Mouse (Mus musculus) limb, embryonic 10.5 days (tissue): ENCODE measurements around the gene Actg2. TPM values are rescaled to one million over a fixed set of nuclear protein-coding genes. Genes with fewer than 3 reads are reported as not detected.

Experiments
- DNase-seq: peaks from one replicate; pipeline ENCODE4 v3.0.0-alpha.2; 2017; ENCODE audit warnings: low spot score
- H3K27ac ChIP-seq: fragments of 300-500 bp; sonication (generic); 2 replicates; pipeline ENCODE4 v1.5.1; 2016; ENCODE audit warnings: mild to moderate bottlenecking
- H3K27me3 ChIP-seq: fragments of 300-500 bp; sonication (generic); 2 replicates; pipeline ENCODE4 v1.6.1; 2016; ENCODE audit warnings: low read depth, mild to moderate bottlenecking; ENCODE audit not compliant: poor library complexity, severe bottlenecking
- H3K36me3 ChIP-seq: fragments of 300-500 bp; sonication (generic); 2 replicates; pipeline ENCODE4 v1.6.1; 2016; ENCODE audit warnings: mild to moderate bottlenecking, moderate library complexity
- H3K4me1 ChIP-seq: fragments of 300-500 bp; sonication (generic); 2 replicates; pipeline ENCODE4 v1.6.1; 2016
- H3K4me3 ChIP-seq: fragments of 300-500 bp; sonication (generic); 2 replicates; pipeline ENCODE4 v1.5.1; 2016; ENCODE audit warnings: mild to moderate bottlenecking, moderate library complexity
- H3K9me3 ChIP-seq: fragments of 300-500 bp; sonication (generic); replicated peaks from 2 replicates; pipeline ENCODE4 v1.6.1; 2016; ENCODE audit warnings: mild to moderate bottlenecking
- WGBS: fragments of 180-500 bp; shearing (Covaris S2); methylation state at CpG from one replicate; pipeline ENCODE4 v1.1.7; 2016; 5-methylcytosine and 5-hydroxymethylcytosine counted together
- polyA plus RNA-seq: library from polyadenylated mRNA; unstranded; fragments of >200 nt; fragmentation: Nextera tagmentation; extraction: Ambion mirVana; gene quantifications from 2 replicates; pipeline ENCODE4 v1.2.1, GENCODE M21; 2016

Gene Actg2
- polyA plus RNA-seq, 1 experiment from 2014 or later = 1.3 TPM

DNA sequence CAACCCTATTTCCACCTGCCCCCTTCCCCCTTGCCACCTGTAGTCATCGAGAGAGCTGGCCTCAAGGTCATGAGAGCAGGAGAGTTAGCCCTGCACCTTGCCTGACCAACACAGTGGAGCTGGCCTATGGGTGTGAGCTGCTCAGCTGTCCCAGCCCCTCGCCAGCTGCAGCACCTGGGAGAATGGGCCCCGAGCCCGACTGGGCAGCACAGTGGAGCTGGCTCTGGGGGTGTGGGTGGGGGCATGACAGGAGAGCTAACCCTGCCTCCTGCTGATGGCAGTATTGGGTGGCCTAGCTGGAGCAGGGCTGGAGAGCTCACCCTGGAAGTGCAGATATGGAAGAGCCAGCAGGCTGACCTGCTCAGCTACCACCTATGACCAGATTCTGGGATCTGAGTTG lies 48.8 kb downstream of the Actg2 start:
- Histone ChIP-seq H3K4me3 (no peak overlapping the region), H3K9me3 (no peaks in the 10 kb centered on the region), H3K27me3 (no peaks in the 10 kb centered on the region), H3K36me3 (peaks cover 86% of the 10 kb centered on the region), H3K27ac (no peak overlapping the region), H3K4me1 (no peaks in the 10 kb centered on the region)
- 91% methylated on average over 4 of the region's 4 CpGs for WGBS
- no peak for DNase-seq

GRCm38 (mm10) chr6:83485854-83486253 lies 50.2 kb downstream of the Actg2 start:
- no peak overlapping the region for H3K4me3 ChIP-seq
- peaks cover 93% of the 10 kb centered on the region for H3K36me3 ChIP-seq
- H3K27me3 ChIP-seq = no peaks in the 10 kb centered on the region
- whole genome bisulfite sequencing = 82% methylated on average over 4 of the region's 4 CpGs
- no peaks in the 10 kb centered on the region for H3K9me3 ChIP-seq
- no peak for DNase-seq
- H3K27ac ChIP-seq = no peak overlapping the region
- no peaks in the 10 kb centered on the region for H3K4me1 ChIP-seq

DNA sequence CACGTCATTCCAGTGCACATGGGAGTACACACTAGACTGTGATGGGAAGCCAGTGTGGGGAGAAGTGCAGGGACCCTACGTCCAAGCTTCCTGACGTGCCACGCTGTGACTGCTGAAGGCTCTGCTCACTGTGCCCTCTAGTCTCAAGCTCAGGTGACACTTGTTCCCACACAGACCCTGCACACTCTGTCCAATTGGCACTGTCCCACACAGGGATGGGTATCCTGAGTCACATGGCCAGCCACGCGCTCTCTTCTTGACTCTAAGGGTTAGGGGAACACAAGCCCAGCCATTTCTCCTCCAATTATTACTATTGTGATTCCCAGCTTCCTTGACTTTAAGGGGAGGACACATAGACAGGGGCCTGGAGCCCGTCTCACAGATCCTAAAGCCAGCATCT lies 52.3 kb downstream of the Actg2 start:
- WGBS = 94% methylated on average over 7 of the region's 7 CpGs
- Histone ChIP-seq H3K9me3 (no peaks in the 10 kb centered on the region), H3K4me3 (no peak overlapping the region), H3K36me3 (peaks cover 95% of the 10 kb centered on the region), H3K4me1 (peaks cover 4% of the 10 kb centered on the region; the same call in 1 of the 2 replicates), H3K27me3 (no peaks in the 10 kb centered on the region), H3K27ac (no peak overlapping the region)
- DNase-seq = no peak

- no peak for DNase-seq
- WGBS = 56% methylated on average over 10 of the region's 10 CpGs
- H3K36me3 ChIP-seq = peaks cover 85% of the 10 kb centered on the region
These were observed 53.5 kb downstream of the Actg2 start for GRCm38 (mm10) chr6:83482418-83483085.

GRCm38 (mm10) chr6:83480019-83480655 lies 55.9 kb downstream of the Actg2 start:
- WGBS = 90% methylated on average over 6 of the region's 6 CpGs
- no peak overlapping the region for H3K27ac ChIP-seq
- no peak overlapping the region for H3K4me3 ChIP-seq
- H3K4me1 ChIP-seq = peaks cover 4% of the 10 kb centered on the region; the same call in 1 of the 2 replicates
- H3K27me3 ChIP-seq = no peaks in the 10 kb centered on the region
- no peaks in the 10 kb centered on the region for H3K9me3 ChIP-seq
- peaks cover 61% of the 10 kb centered on the region for H3K36me3 ChIP-seq
- no peak for DNase-seq

More at GRCm38 (mm10) chr6:83482418-83483085, 53.5 kb downstream of the Actg2 start:
- Histone ChIP-seq H3K27me3 (no peaks in the 10 kb centered on the region), H3K4me1 (peaks cover 4% of the 10 kb centered on the region; the same call in 1 of the 2 replicates), H3K27ac (no peak overlapping the region), H3K4me3 (no peak overlapping the region), H3K9me3 (no peaks in the 10 kb centered on the region)

DNA sequence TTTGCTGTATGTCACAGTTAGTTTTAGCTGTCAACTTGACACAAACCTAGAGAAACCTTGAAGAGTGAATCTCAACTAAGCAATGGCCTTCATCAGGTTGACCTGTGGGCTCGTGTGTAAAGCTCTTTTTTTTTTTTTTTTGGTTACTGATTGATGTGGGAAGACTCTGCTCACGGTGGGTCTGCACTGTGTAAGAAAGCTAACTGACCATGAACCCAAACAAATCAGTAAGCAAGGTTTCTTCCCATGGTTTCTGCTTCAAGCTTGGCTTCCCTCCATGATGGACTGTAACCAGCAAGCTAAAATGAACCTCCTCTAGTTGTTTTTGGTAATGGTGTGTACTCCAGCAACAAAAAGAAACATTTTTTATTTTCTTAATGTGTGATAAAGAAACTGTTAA lies 56.9 kb downstream of the Actg2 start:
- Histone ChIP-seq H3K4me1 (peaks cover 4% of the 10 kb centered on the region; the same call in 1 of the 2 replicates), H3K4me3 (no peak overlapping the region), H3K36me3 (peaks cover 52% of the 10 kb centered on the region), H3K9me3 (no peaks in the 10 kb centered on the region), H3K27me3 (no peaks in the 10 kb centered on the region), H3K27ac (no peak overlapping the region)
- no peak for DNase-seq
- 88% methylated on average over 2 of the region's 2 CpGs for WGBS

GRCm38 (mm10) chr6:83478628-83479027 lies 57.4 kb downstream of the Actg2 start:
- no peak overlapping the region for H3K4me3 ChIP-seq
- H3K36me3 ChIP-seq = peaks cover 46% of the 10 kb centered on the region
- no peaks in the 10 kb centered on the region for H3K27me3 ChIP-seq
- no peak for DNase-seq
- 94% methylated on average over 7 of the region's 7 CpGs for WGBS
- no peaks in the 10 kb centered on the region for H3K9me3 ChIP-seq
- peaks cover 4% of the 10 kb centered on the region; the same call in 1 of the 2 replicates for H3K4me1 ChIP-seq
- H3K27ac ChIP-seq = no peak overlapping the region

- H3K36me3 ChIP-seq = peaks cover 45% of the 10 kb centered on the region
- 66% methylated on average over 4 of the region's 4 CpGs for WGBS
These were observed 57.8 kb downstream of the Actg2 start for GRCm38 (mm10) chr6:83478217-83478616.

DNA sequence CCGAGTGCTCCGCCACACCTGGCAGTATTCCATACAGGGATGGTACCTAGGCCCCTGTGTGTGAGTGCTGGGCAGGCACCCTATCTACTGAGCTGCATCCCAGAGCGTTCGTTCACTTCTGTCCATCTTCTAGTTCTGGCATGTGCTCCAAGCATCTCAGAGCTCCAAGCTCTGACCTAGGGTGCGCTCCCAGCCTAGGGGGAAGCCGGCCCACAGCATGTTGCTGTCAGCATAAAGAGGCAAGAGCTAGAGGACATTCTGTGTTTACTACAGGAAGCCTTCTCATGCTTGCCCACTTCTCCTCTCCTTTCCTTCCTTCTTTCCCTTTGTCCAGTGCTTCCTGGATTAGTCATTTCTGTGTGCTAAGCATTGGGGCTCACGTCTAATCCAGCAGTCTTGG lies 60.6 kb downstream of the Actg2 start:
- peaks cover 19% of the 10 kb centered on the region for H3K36me3 ChIP-seq
- peaks cover 2% of the 10 kb centered on the region; the same call in 1 of the 2 replicates for H3K4me1 ChIP-seq
- no peak overlapping the region for H3K4me3 ChIP-seq
- H3K9me3 ChIP-seq = no peaks in the 10 kb centered on the region
- DNase-seq = no peak
- no peaks in the 10 kb centered on the region for H3K27me3 ChIP-seq
- H3K27ac ChIP-seq = no peak overlapping the region
- 80% methylated on average over 7 of the region's 7 CpGs for WGBS

More at GRCm38 (mm10) chr6:83478217-83478616, 57.8 kb downstream of the Actg2 start:
- Histone ChIP-seq H3K4me3 (no peak overlapping the region), H3K27ac (no peak overlapping the region), H3K9me3 (no peaks in the 10 kb centered on the region), H3K4me1 (peaks cover 4% of the 10 kb centered on the region; the same call in 1 of the 2 replicates), H3K27me3 (no peaks in the 10 kb centered on the region)
- no peak for DNase-seq

- H3K4me3 ChIP-seq = no peak overlapping the region
- no peak for DNase-seq
- H3K4me1 ChIP-seq = 0 out of 2 replicates have a peak, but pooled peaks cover 3% of the 10 kb centered on the region
- H3K9me3 ChIP-seq = no peaks in the 10 kb centered on the region
- H3K36me3 ChIP-seq = no peaks in the 10 kb centered on the region
- H3K27me3 ChIP-seq = no peaks in the 10 kb centered on the region
- H3K27ac ChIP-seq = no peak overlapping the region
- WGBS = 84% methylated on average over 9 of the region's 9 CpGs
These were observed 62.8 kb downstream of the Actg2 start for GRCm38 (mm10) chr6:83473240-83473639.

DNA sequence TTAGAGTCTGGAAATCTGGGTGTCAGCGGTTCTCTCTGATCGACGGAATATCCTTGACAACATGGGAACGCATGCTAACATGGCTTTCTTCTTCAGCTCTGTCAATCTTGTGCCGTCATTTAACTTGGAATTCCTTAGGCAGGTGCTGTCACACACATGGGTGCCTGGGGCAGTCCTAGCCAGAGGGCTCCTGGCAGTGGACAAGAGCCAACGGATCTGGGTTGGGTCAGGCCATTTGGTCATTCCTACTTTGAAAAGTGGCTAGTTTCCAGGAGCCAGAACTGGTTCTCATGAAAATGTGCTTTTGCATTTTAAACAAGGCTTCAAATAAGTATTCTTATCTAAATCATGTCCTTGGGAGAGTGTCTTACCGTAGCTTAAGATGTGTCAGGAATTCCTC lies 64.3 kb downstream of the Actg2 start:
- WGBS = 90% methylated on average over 7 of the region's 7 CpGs
- Histone ChIP-seq H3K9me3 (no peaks in the 10 kb centered on the region), H3K36me3 (no peaks in the 10 kb centered on the region), H3K4me1 (0 out of 2 replicates have a peak, but pooled peaks cover 3% of the 10 kb centered on the region), H3K4me3 (no peak overlapping the region), H3K27ac (no peak overlapping the region), H3K27me3 (no peaks in the 10 kb centered on the region)
- DNase-seq = no peak

- no peaks in the 10 kb centered on the region for H3K27me3 ChIP-seq
- H3K27ac ChIP-seq = no peak overlapping the region
- no peak for DNase-seq
- H3K9me3 ChIP-seq = no peaks in the 10 kb centered on the region
- no peak overlapping the region for H3K4me3 ChIP-seq
- H3K36me3 ChIP-seq = no peaks in the 10 kb centered on the region
- H3K4me1 ChIP-seq = peaks cover 13% of the 10 kb centered on the region; the same call in 1 of the 2 replicates
These were observed 72.1 kb downstream of the Actg2 start for GRCm38 (mm10) chr6:83464011-83464410.
